Mouse (Mus musculus): ENCODE results near the gene Pla2g1b. TPM values are rescaled to one million over a fixed set of nuclear protein-coding genes. Genes with fewer than 3 reads are reported as not detected.
A peak's percentile ranks its signal among the peaks of the same experiment; 100 is the strongest.

Gene Pla2g1b
- polyA plus RNA-seq (2015; fragmentation: Nextera tagmentation; extraction: Ambion mirVana) = 0.97 and 0.98 TPM in 2 replicates

DNA sequence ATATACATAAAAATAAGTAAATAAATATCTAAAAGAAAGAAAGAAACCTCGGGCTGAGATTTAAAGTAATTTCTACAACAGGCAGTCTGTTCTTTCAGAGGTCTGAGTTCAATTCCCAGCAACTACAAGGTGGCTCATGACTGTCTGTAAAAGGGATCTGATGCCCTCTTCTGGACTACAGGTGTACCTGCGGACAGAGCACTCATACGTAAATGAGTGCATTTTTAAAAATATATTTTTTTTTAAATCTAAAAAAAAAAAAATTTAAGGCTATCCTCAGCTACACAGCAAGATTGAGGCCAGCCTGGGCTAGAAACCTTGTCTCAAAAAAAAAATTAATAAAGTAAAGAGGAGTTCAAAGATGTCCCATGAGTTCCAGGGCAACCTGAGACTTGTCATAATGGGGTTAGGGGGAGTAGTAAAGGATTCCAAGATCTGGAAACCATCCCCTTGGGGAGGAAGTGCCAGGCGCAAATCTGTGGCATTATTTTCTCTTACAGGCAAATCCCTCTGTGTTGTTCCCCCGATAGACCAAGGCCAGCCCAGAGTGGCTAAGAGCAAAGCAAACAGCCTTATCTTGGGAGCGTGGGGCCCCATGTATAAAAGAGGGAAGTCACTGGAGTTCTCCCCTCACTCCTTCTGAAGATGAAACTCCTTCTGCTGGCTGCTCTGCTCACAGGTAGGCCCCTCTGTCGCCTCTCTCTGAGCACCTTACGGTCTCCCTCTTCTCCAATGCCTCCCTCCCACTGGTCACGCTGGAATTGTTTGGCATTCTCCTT lies at the start of gene Pla2g1b:
TSS of gene Pla2g1b (plus strand) at position 621 of the 779 bp plus-strand sequence.
- H3K27me3 ChIP-seq (ENCODE audit: insufficient read depth, low read length) = no peaks in the 10 kb centered on the region

DNA sequence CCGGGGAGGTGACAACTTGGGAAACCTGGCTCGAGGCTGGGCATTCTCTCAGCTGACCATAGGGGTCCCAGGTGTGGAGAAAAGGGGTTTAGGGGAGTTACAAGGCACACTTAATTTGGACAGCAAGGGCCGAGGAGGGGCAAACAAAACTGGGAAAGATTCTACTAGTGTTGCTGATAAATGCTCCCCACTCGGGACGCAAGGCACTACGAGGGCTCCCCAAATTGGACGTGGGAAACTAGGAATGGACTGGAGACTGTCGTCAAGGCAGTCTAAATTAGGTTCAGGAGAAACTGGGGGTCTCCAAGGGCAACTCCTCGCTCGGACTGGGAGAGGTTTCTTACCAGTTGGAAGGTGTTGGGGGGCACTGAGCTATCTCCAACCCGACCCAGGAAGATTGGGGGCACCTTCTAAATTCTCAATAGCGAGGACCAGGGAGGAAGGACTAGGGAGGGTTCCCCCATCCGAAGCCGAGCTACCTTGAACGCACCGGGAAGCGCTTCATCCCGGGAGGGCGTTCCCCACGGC lies 37.2 kb upstream of the Pla2g1b start:
- Histone ChIP-seq H3K36me3 (ENCODE audit: insufficient read depth, low read length) (no peaks in the 10 kb centered on the region), H3K27ac (no peak overlapping the region), H3K9ac (ENCODE audit: low read depth, low read length) (peak overlapping the region; percentile 91), H3K9me3 (replicated peaks; ENCODE audit: low read length) (no peaks in the 10 kb centered on the region), H3K4me3 (replicated peaks; ENCODE audit: low read depth, low read length) (peak overlapping the region; percentile 66), H3K27me3 (ENCODE audit: insufficient read depth, low read length) (0 out of 2 replicates have a peak, but pooled peaks cover 3% of the 10 kb centered on the region), H3K4me2 (ENCODE audit: low read length) (peak overlapping the region; percentile 96), H3K4me1 (replicated peaks; ENCODE audit: insufficient read depth, low read length) (no peaks in the 10 kb centered on the region; the same call in 1 of the 2 replicates)
- WGBS = 3% methylated on average over 20 of the region's 20 CpGs
- no peak for DNase-seq (ENCODE audit: low spot score)
- no peak for TF ChIP-seq CTCF (IDR thresholded peaks at IDR 0.05; ENCODE audit: low read depth)
- no peak for ATAC-seq (replicated peaks; ENCODE audit: low FRiP score, low read depth)

More for the DNA sequence above, at the start of gene Pla2g1b:
- Histone ChIP-seq H3K27ac (no peak within 1 kb of the TSS), H3K4me2 (ENCODE audit: low read length) (no peak within 1 kb of the TSS), H3K4me1 (replicated peaks; ENCODE audit: insufficient read depth, low read length) (no peaks in the 10 kb centered on the region; the same call in 1 of the 2 replicates), H3K4me3 (replicated peaks; ENCODE audit: low read depth, low read length) (no peak within 1 kb of the TSS), H3K36me3 (ENCODE audit: insufficient read depth, low read length) (no peaks in the 10 kb centered on the region), H3K9me3 (replicated peaks; ENCODE audit: low read length) (no peaks in the 10 kb centered on the region), H3K9ac (ENCODE audit: low read depth, low read length) (no peak within 1 kb of the TSS)
- 45% methylated on average over 9 of the region's 9 CpGs for WGBS
- TF ChIP-seq CTCF (IDR thresholded peaks at IDR 0.05; ENCODE audit: low read depth) = peak; percentile 52
- DNase-seq (ENCODE audit: low spot score) (peak; percentile 27), ATAC-seq (replicated peaks; ENCODE audit: low FRiP score, low read depth) (no peak)

DNA sequence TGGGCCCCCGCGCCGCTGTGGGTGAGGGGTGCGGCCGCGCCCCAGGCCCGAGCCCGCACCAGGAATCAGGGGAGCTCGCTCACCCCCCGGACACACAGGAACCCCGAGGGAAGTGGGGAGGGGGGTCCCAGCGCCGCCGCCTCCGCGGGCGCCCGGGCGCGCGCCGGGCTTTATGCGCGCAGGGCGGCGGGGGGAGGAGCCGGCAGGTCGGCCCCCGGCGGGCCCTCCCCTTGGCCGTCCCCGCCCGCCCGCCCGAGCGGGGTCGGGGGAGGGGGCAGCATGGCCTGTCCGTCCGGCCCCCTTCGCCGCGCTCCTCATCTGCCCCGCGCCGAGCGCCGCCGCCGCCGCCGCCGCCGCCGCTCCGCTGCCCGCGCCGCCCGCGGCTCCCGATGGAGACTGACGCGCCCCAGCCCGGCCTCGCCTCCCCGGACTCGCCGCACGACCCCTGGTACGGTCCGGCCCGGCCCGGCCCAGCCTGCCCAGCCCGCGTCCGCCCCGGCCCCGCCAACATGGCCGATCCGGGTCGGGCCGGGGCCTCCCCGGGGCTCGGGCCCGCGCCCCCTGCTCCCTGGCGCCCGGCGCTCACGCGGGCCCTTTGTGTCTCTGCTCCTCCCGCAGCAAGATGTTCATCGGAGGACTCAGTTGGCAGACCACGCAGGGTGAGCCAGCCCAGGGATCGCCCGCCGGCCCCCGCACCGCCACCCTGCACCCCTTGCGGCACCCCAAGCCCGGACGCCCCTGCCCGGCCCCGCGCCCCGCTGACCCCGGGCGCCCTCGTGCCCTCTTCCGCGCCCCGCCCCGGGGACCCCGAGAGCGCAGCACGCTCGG lies 36.5 kb upstream of the Pla2g1b start, which contains the start of gene Msi1:
TSS of gene Msi1 (plus strand) at position 241 of the 828 bp plus-strand sequence.
- peak within 1 kb of the TSS; percentile 37; the same call in 1 of the 2 replicates for H3K27ac ChIP-seq
- no peak for TF ChIP-seq CTCF (IDR thresholded peaks at IDR 0.05; ENCODE audit: low read depth)
- H3K36me3 ChIP-seq (ENCODE audit: insufficient read depth, low read length) = no peaks in the 10 kb centered on the region
- peak within 1 kb of the TSS; percentile 96 for H3K4me2 ChIP-seq (ENCODE audit: low read length)
- H3K9me3 ChIP-seq (replicated peaks; ENCODE audit: low read length) = no peaks in the 10 kb centered on the region
- DNase-seq (ENCODE audit: low spot score) (peak; percentile 47), ATAC-seq (replicated peaks; ENCODE audit: low FRiP score, low read depth) (peak; percentile 62)
- peak within 1 kb of the TSS; percentile 91 for H3K9ac ChIP-seq (ENCODE audit: low read depth, low read length)
- H3K27me3 ChIP-seq (ENCODE audit: insufficient read depth, low read length) = 0 out of 2 replicates have a peak, but pooled peaks cover 3% of the 10 kb centered on the region
- no peaks in the 10 kb centered on the region; the same call in 1 of the 2 replicates for H3K4me1 ChIP-seq (replicated peaks; ENCODE audit: insufficient read depth, low read length)
- H3K4me3 ChIP-seq (replicated peaks; ENCODE audit: low read depth, low read length) = peak within 1 kb of the TSS; percentile 66
- WGBS = under 1% methylated on average over 44 of the region's 117 CpGs

DNA sequence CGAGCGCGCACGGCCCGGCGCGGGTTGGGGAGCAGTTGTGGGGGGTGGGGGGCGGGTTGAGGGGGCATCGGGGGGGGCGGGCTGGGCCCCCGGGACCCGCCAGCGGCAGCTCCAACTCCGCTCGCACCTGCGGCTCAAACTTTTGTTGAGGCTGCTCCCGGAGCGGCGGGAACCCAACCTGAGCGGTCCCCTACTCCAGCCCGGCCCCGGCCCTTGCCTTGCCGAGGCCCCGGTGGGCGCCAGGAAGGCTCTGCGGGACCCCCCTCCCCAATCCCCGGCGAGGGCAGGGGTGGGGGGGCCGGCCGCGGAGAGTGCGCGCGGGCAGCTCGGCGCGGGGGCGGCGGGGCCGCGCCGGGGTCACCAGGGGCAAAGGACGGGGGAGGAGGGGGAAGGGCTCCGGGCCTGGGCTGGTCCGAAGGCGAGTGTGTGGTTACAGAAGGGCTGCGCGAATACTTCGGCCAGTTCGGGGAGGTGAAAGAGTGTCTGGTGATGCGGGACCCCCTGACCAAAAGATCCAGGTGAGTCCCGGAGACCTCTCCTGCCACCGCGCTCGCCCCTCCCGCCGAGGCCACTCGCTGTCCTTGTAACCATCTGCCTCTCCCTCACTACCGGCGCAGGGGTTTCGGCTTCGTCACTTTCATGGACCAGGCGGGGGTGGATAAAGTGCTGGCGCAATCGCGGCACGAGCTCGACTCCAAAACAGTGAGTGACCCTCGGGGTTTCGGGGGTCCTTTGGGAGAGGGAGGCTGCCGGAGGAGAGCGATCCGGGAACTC lies 35.7 kb upstream of the Pla2g1b start:
- peak overlapping the region; percentile 91 for H3K9ac ChIP-seq (ENCODE audit: low read depth, low read length)
- H3K27ac ChIP-seq = peak overlapping the region; percentile 37; the same call in 1 of the 2 replicates
- no peak for TF ChIP-seq CTCF (IDR thresholded peaks at IDR 0.05; ENCODE audit: low read depth)
- ATAC-seq (replicated peaks; ENCODE audit: low FRiP score, low read depth) = peak; percentile 31; the same call in 1 of the 2 replicates
- peak overlapping the region; percentile 66 for H3K4me3 ChIP-seq (replicated peaks; ENCODE audit: low read depth, low read length)
- H3K4me1 ChIP-seq (replicated peaks; ENCODE audit: insufficient read depth, low read length) = no peaks in the 10 kb centered on the region; the same call in 1 of the 2 replicates
- 1% methylated on average over 55 of the region's 73 CpGs for WGBS
- DNase-seq (ENCODE audit: low spot score) = peak; percentile 23
- H3K36me3 ChIP-seq (ENCODE audit: insufficient read depth, low read length) = no peaks in the 10 kb centered on the region
- peak overlapping the region; percentile 96 for H3K4me2 ChIP-seq (ENCODE audit: low read length)
- 0 out of 2 replicates have a peak, but pooled peaks cover 3% of the 10 kb centered on the region for H3K27me3 ChIP-seq (ENCODE audit: insufficient read depth, low read length)
- H3K9me3 ChIP-seq (replicated peaks; ENCODE audit: low read length) = no peaks in the 10 kb centered on the region

DNA sequence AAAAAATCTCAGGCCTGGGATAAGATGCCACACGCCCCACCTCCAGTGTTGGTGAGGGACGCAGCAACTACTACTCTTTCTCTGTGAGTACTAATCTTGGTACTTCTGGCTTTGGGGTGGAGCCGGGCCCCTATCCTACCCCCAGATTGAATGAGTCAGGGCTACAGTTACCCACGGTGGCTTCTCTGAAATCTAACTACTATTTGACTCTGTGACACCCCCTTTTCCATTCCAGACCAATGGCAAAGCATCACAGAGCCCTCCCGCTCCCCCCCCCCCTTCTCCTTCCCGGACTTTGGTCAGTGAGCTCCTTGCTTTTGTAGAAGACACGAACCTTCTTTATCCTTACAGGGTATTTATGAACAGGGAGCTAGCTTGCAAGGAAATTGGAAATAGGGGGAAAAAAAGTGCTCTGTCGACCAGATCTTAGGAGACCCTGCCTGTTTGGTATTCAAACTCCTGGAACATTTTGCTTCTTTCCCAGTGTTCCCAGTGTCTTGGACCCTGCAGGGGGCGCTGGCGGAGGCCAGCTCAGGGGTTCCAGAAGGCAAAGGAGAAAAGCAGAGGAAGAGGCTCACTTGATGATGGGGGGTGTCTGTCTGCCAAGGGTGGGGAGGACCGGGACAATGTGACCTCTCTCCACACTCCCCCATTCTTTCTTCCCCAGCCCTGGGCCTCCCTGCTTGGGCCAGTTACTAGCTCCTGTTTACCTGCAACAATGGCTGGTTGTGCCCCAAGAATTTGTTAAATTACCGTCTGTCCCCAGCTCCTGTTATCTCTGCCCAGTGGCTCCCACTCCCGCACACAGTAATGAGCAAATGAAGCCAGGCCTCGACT lies 34.8 kb upstream of the Pla2g1b start:
- 14% methylated on average over 14 of the region's 14 CpGs for WGBS
- peak; percentile 65 for TF ChIP-seq CTCF (IDR thresholded peaks at IDR 0.05; ENCODE audit: low read depth)
- Histone ChIP-seq H3K9ac (ENCODE audit: low read depth, low read length) (peak overlapping the region; percentile 91; the same call in 1 of the 2 replicates), H3K27ac (no peak overlapping the region), H3K4me1 (replicated peaks; ENCODE audit: insufficient read depth, low read length) (peaks cover 3% of the 10 kb centered on the region; the same call in 1 of the 2 replicates), H3K4me2 (ENCODE audit: low read length) (peak overlapping the region; percentile 96), H3K36me3 (ENCODE audit: insufficient read depth, low read length) (no peaks in the 10 kb centered on the region), H3K4me3 (replicated peaks; ENCODE audit: low read depth, low read length) (peak overlapping the region; percentile 66), H3K27me3 (ENCODE audit: insufficient read depth, low read length) (0 out of 2 replicates have a peak, but pooled peaks cover 3% of the 10 kb centered on the region), H3K9me3 (replicated peaks; ENCODE audit: low read length) (no peaks in the 10 kb centered on the region)
- ATAC-seq (replicated peaks; ENCODE audit: low FRiP score, low read depth) = no peak
- peak; percentile 80 for DNase-seq (ENCODE audit: low spot score)
